Mouse (Mus musculus): ENCODE data around the gene Ttll7. TPM values are rescaled to one million over a fixed set of nuclear protein-coding genes. Genes with fewer than 3 reads are reported as not detected.
A peak's percentile ranks its signal among the peaks of the same experiment; 100 is the strongest.

The Ttll7 gene
- 5.9 and 8.0 TPM in 2 replicates for polyA plus RNA-seq (2016; fragmentation: Nextera tagmentation; extraction: Ambion mirVana)

- no peaks in the 10 kb centered on the region for H3K27me3 ChIP-seq
- H3K27ac ChIP-seq (replicated peaks): peak within 1 kb of the TSS; percentile 56
- peak; percentile 97 for ATAC-seq (ENCODE audit: low FRiP score, low read depth)
- peak within 1 kb of the TSS; percentile 71 for H3K4me3 ChIP-seq
- 0 out of 2 replicates have a peak, but pooled peaks cover 7% of the 10 kb centered on the region for H3K4me1 ChIP-seq
- peak within 1 kb of the TSS; percentile 79 for H3K9ac ChIP-seq (replicated peaks)
- WGBS: 0% methylated on average over 36 of the region's 36 CpGs
- H3K4me2 ChIP-seq (replicated peaks): peak within 1 kb of the TSS; percentile 82
- H3K36me3 ChIP-seq: no peaks in the 10 kb centered on the region
- no peaks in the 10 kb centered on the region for H3K9me3 ChIP-seq
Measured at GRCm38 (mm10) chr3:146851966-146852891, at the start of gene Ttll7. Ttll7 (plus strand) TSS chr3:146852367.

- peak overlapping the region; percentile 84 for H3K27ac ChIP-seq (replicated peaks)
- peak; percentile 88 for ATAC-seq (ENCODE audit: low FRiP score, low read depth)
- no peaks in the 10 kb centered on the region for H3K36me3 ChIP-seq
- 1% methylated on average over 59 of the region's 60 CpGs for WGBS
- H3K9ac ChIP-seq (replicated peaks): peak overlapping the region; percentile 94
- H3K4me1 ChIP-seq: peaks cover 13% of the 10 kb centered on the region
- H3K4me2 ChIP-seq (replicated peaks): peak overlapping the region; percentile 74
- H3K9me3 ChIP-seq: no peaks in the 10 kb centered on the region
- peak overlapping the region; percentile 94 for H3K4me3 ChIP-seq
- no peaks in the 10 kb centered on the region for H3K27me3 ChIP-seq
Measured at GRCm38 (mm10) chr3:146812041-146812878, 39.9 kb upstream of the Ttll7 start.

- Histone ChIP-seq H3K4me3 (peak within 1 kb of the TSS; percentile 94), H3K27ac (replicated peaks) (peak within 1 kb of the TSS; percentile 84), H3K4me1 (peaks cover 13% of the 10 kb centered on the region), H3K27me3 (no peaks in the 10 kb centered on the region), H3K4me2 (replicated peaks) (peak within 1 kb of the TSS; percentile 74), H3K9me3 (no peaks in the 10 kb centered on the region), H3K36me3 (no peaks in the 10 kb centered on the region), H3K9ac (replicated peaks) (peak within 1 kb of the TSS; percentile 94)
- under 1% methylated on average over 54 of the region's 60 CpGs for WGBS
- peak; percentile 96 for ATAC-seq (ENCODE audit: low FRiP score, low read depth)
Measured at GRCm38 (mm10) chr3:146812901-146813393, 39.2 kb upstream of the Ttll7 start, which contains the start of gene Prkacb. Prkacb (minus strand) TSS chr3:146812990.

- ATAC-seq (ENCODE audit: low FRiP score, low read depth): no peak
- Histone ChIP-seq H3K9me3 (no peaks in the 10 kb centered on the region), H3K9ac (replicated peaks) (peak overlapping the region; percentile 94), H3K4me2 (replicated peaks) (peak overlapping the region; percentile 74), H3K27me3 (no peaks in the 10 kb centered on the region), H3K4me1 (peaks cover 13% of the 10 kb centered on the region), H3K27ac (replicated peaks) (peak overlapping the region; percentile 84), H3K4me3 (peak overlapping the region; percentile 94), H3K36me3 (no peaks in the 10 kb centered on the region)
- 67% methylated on average over 7 of the region's 7 CpGs for WGBS
Measured at GRCm38 (mm10) chr3:146813624-146814023, 38.5 kb upstream of the Ttll7 start.

GRCm38 (mm10) chr3:146820718-146821117 lies 31.4 kb upstream of the Ttll7 start:
- Histone ChIP-seq H3K4me2 (replicated peaks) (no peak overlapping the region), H3K4me1 (no peaks in the 10 kb centered on the region), H3K27ac (replicated peaks) (no peak overlapping the region), H3K27me3 (peaks cover 4% of the 10 kb centered on the region; the same call in 1 of the 2 replicates), H3K9me3 (no peaks in the 10 kb centered on the region), H3K36me3 (no peaks in the 10 kb centered on the region), H3K9ac (replicated peaks) (no peak overlapping the region), H3K4me3 (no peak overlapping the region)
- ATAC-seq (ENCODE audit: low FRiP score, low read depth): no peak
- WGBS: 88% methylated on average over 4 of the region's 4 CpGs

GRCm38 (mm10) chr3:146842766-146843165 lies 9.4 kb upstream of the Ttll7 start:
- no peak for ATAC-seq (ENCODE audit: low FRiP score, low read depth)
- H3K4me2 ChIP-seq (replicated peaks): no peak overlapping the region
- 67% methylated on average over 3 of the region's 3 CpGs for WGBS
- no peaks in the 10 kb centered on the region for H3K27me3 ChIP-seq
- no peak overlapping the region for H3K27ac ChIP-seq (replicated peaks)
- no peak overlapping the region for H3K4me3 ChIP-seq
- H3K9ac ChIP-seq (replicated peaks): no peak overlapping the region
- no peaks in the 10 kb centered on the region for H3K36me3 ChIP-seq
- H3K4me1 ChIP-seq: no peaks in the 10 kb centered on the region
- no peaks in the 10 kb centered on the region for H3K9me3 ChIP-seq

GRCm38 (mm10) chr3:146843470-146843869 lies 8.7 kb upstream of the Ttll7 start:
- 72% methylated on average over 6 of the region's 6 CpGs for WGBS
- H3K4me1 ChIP-seq: no peaks in the 10 kb centered on the region
- ATAC-seq (ENCODE audit: low FRiP score, low read depth): no peak
- no peak overlapping the region for H3K4me3 ChIP-seq
- H3K27me3 ChIP-seq: no peaks in the 10 kb centered on the region
- no peaks in the 10 kb centered on the region for H3K36me3 ChIP-seq
- no peak overlapping the region for H3K9ac ChIP-seq (replicated peaks)
- no peak overlapping the region for H3K4me2 ChIP-seq (replicated peaks)
- no peak overlapping the region for H3K27ac ChIP-seq (replicated peaks)
- no peaks in the 10 kb centered on the region for H3K9me3 ChIP-seq

GRCm38 (mm10) chr3:146846237-146846636 lies 5.9 kb upstream of the Ttll7 start:
- Histone ChIP-seq H3K9me3 (no peaks in the 10 kb centered on the region), H3K27ac (replicated peaks) (no peak overlapping the region), H3K4me2 (replicated peaks) (no peak overlapping the region), H3K27me3 (no peaks in the 10 kb centered on the region), H3K36me3 (no peaks in the 10 kb centered on the region), H3K4me1 (no peaks in the 10 kb centered on the region), H3K9ac (replicated peaks) (no peak overlapping the region), H3K4me3 (no peak overlapping the region)
- WGBS: 85% methylated on average over 5 of the region's 5 CpGs
- no peak for ATAC-seq (ENCODE audit: low FRiP score, low read depth)

GRCm38 (mm10) chr3:146848112-146848511 lies 4.1 kb upstream of the Ttll7 start:
- no peaks in the 10 kb centered on the region for H3K9me3 ChIP-seq
- no peaks in the 10 kb centered on the region for H3K27me3 ChIP-seq
- no peak for ATAC-seq (ENCODE audit: low FRiP score, low read depth)
- no peak overlapping the region for H3K9ac ChIP-seq (replicated peaks)
- no peaks in the 10 kb centered on the region for H3K36me3 ChIP-seq
- WGBS: 87% methylated on average over 8 of the region's 8 CpGs
- H3K27ac ChIP-seq (replicated peaks): no peak overlapping the region
- H3K4me3 ChIP-seq: no peak overlapping the region
- 0 out of 2 replicates have a peak, but pooled peaks cover 4% of the 10 kb centered on the region for H3K4me1 ChIP-seq
- no peak overlapping the region for H3K4me2 ChIP-seq (replicated peaks)

GRCm38 (mm10) chr3:146849360-146849759 lies 2.8 kb upstream of the Ttll7 start:
- WGBS: 93% methylated on average over 7 of the region's 7 CpGs

GRCm38 (mm10) chr3:146854473-146855087 lies 2.4 kb downstream of the Ttll7 start:
- Histone ChIP-seq H3K9me3 (no peaks in the 10 kb centered on the region), H3K27me3 (no peaks in the 10 kb centered on the region), H3K9ac (replicated peaks) (no peak overlapping the region), H3K4me2 (replicated peaks) (no peak overlapping the region), H3K4me3 (no peak overlapping the region), H3K36me3 (no peaks in the 10 kb centered on the region), H3K4me1 (0 out of 2 replicates have a peak, but pooled peaks cover 7% of the 10 kb centered on the region), H3K27ac (replicated peaks) (no peak overlapping the region)
- 77% methylated on average over 7 of the region's 7 CpGs for WGBS
- ATAC-seq (ENCODE audit: low FRiP score, low read depth): no peak

More at GRCm38 (mm10) chr3:146849360-146849759, 2.8 kb upstream of the Ttll7 start:
- H3K36me3 ChIP-seq: no peaks in the 10 kb centered on the region
- no peak overlapping the region for H3K9ac ChIP-seq (replicated peaks)
- H3K27ac ChIP-seq (replicated peaks): no peak overlapping the region
- H3K27me3 ChIP-seq: no peaks in the 10 kb centered on the region
- H3K4me2 ChIP-seq (replicated peaks): no peak overlapping the region
- 0 out of 2 replicates have a peak, but pooled peaks cover 4% of the 10 kb centered on the region for H3K4me1 ChIP-seq
- H3K9me3 ChIP-seq: no peaks in the 10 kb centered on the region
- no peak overlapping the region for H3K4me3 ChIP-seq
- no peak for ATAC-seq (ENCODE audit: low FRiP score, low read depth)

Measured in midbrain, embryonic 12.5 days (tissue).